Mouse (Mus musculus) embryonic fibroblast, embryonic 13.5 days (primary cell): Measurements from ENCODE around the gene Dnajc5.

ENCODE experiments used
- CTCF ChIP-seq: IDR thresholded peaks from 2 replicates; pipeline ENCODE4 v1.5.1; 2011; ENCODE audit warnings: mild to moderate bottlenecking, control low read depth, low read length, moderate library complexity, borderline replicate concordance; ENCODE audit not compliant: insufficient read depth
- POLR2A ChIP-seq: IDR thresholded peaks from 2 replicates; pipeline ENCODE4 v1.6.1; 2011; ENCODE audit warnings: low read depth, mild to moderate bottlenecking, control low read depth, low read length, moderate library complexity

- TF ChIP-seq CTCF, result no peak
- peak; percentile 94 for TF ChIP-seq POLR2A
Measured at GRCm38 (mm10) chr2:181592231-181593041, 72.2 kb downstream of the Dnajc5 start, which contains the start of gene Zfp512b.
